In genomic region chr7:34388445-34389276, GRCm38 (mm10) we compare ENCODE assay signal across 8 mouse cellular contexts. TPM values are rescaled to one million over a fixed set of nuclear protein-coding genes. Genes with fewer than 3 reads are reported as not detected.
A peak's percentile ranks its signal among the peaks of the same experiment; 100 is the strongest.
DNase-seq lines count a peak whose midpoint lies in the region; ATAC-seq and TF ChIP-seq lines count a peak whose summit lies in the region.

No protein-coding gene starts in this region.

- H3K27ac ChIP-seq in bone marrow macrophage, adult 2 months (ENCODE audit: insufficient read depth, low read depth, low read length): peak overlapping the region; percentile 89
- peak overlapping the region; percentile 100 for H3K27ac ChIP-seq in heart, embryonic 13.5 days (replicated peaks)
- peak overlapping the region; percentile 98 for H3K27ac ChIP-seq in kidney, postnatal 0 days
- peak overlapping the region; percentile 100 for H3K27ac ChIP-seq in liver, postnatal 0 days (ENCODE audit: low read depth)
- H3K27ac ChIP-seq in neural tube, embryonic 12.5 days: peak overlapping the region; percentile 92
- H3K27ac ChIP-seq in stomach, postnatal 0 days (replicated peaks): peak overlapping the region; percentile 100

- WGBS in heart, embryonic 13.5 days: under 1% methylated on average over 64 of the region's 64 CpGs
- under 1% methylated on average over 64 of the region's 64 CpGs for WGBS in kidney, postnatal 0 days
- under 1% methylated on average over 58 of the region's 64 CpGs for WGBS in liver, postnatal 0 days (ENCODE audit: insufficient replicate concordance)
- 1% methylated on average over 64 of the region's 64 CpGs for WGBS in neural tube, embryonic 12.5 days
- under 1% methylated on average over 57 of the region's 64 CpGs for WGBS in stomach, postnatal 0 days

- no peak for TF ChIP-seq CTCF in C2C12 (IDR thresholded peaks at IDR 0.05; ENCODE audit: control insufficient read depth, insufficient read depth, insufficient read length)
- no peak for TF ChIP-seq CTCF in bone marrow macrophage, adult 2 months (IDR thresholded peaks at IDR 0.05; ENCODE audit: low read depth, low read length)
- no peak for TF ChIP-seq CTCF in kidney, postnatal 0 days (IDR thresholded peaks at IDR 0.05; ENCODE audit: low read depth)
- no peak for TF ChIP-seq CTCF in liver, postnatal 0 days (IDR thresholded peaks at IDR 0.05; ENCODE audit: low read depth)
- TF ChIP-seq CTCF in stomach, postnatal 0 days (IDR thresholded peaks at IDR 0.05; ENCODE audit: low read depth): no peak

- H3K4me1 ChIP-seq in bone marrow macrophage, adult 2 months (ENCODE audit: control insufficient read depth, insufficient read depth, low read length): peaks cover 26% of the 10 kb centered on the region
- H3K4me1 ChIP-seq in heart, embryonic 13.5 days: peaks cover 45% of the 10 kb centered on the region
- peaks cover 12% of the 10 kb centered on the region; the same call in 1 of the 2 replicates for H3K4me1 ChIP-seq in kidney, postnatal 0 days (replicated peaks; ENCODE audit: insufficient read depth, low read length)
- peaks cover 25% of the 10 kb centered on the region for H3K4me1 ChIP-seq in liver, postnatal 0 days (ENCODE audit: insufficient read depth)
- peaks cover 26% of the 10 kb centered on the region for H3K4me1 ChIP-seq in neural tube, embryonic 12.5 days
- H3K4me1 ChIP-seq in stomach, postnatal 0 days (replicated peaks; ENCODE audit: control insufficient read depth, insufficient read depth): no peaks in the 10 kb centered on the region; the same call in 1 of the 2 replicates

- no peak for TF ChIP-seq POLR2A in bone marrow macrophage, adult 2 months (IDR thresholded peaks at IDR 0.05; ENCODE audit: borderline replicate concordance, low read depth, low read length)

- peak overlapping the region; percentile 77 for H3ac ChIP-seq in C2C12 (ENCODE audit: control insufficient read depth, insufficient read length, low read depth)

- peak overlapping the region; percentile 99 for H3K9ac ChIP-seq in heart, embryonic 13.5 days
- H3K9ac ChIP-seq in kidney, postnatal 0 days (ENCODE audit: low read depth, low read length): peak overlapping the region; percentile 98
- H3K9ac ChIP-seq in liver, postnatal 0 days (replicated peaks): peak overlapping the region; percentile 99
- H3K9ac ChIP-seq in neural tube, embryonic 12.5 days: peak overlapping the region; percentile 99
- peak overlapping the region; percentile 96 for H3K9ac ChIP-seq in stomach, postnatal 0 days (ENCODE audit: low read length)

- peak overlapping the region; percentile 76 for H3K4me3 ChIP-seq in C2C12 (ENCODE audit: insufficient read depth, poor library complexity, severe bottlenecking)
- peak overlapping the region; percentile 85 for H3K4me3 ChIP-seq in bone marrow macrophage, adult 2 months (ENCODE audit: insufficient read depth, low read length)
- peak overlapping the region; percentile 83 for H3K4me3 ChIP-seq in heart, embryonic 13.5 days
- H3K4me3 ChIP-seq in kidney, postnatal 0 days (replicated peaks; ENCODE audit: low read depth, low read length): peak overlapping the region; percentile 98
- H3K4me3 ChIP-seq in liver, postnatal 0 days (ENCODE audit: low read depth, low read length): peak overlapping the region; percentile 98
- peak overlapping the region; percentile 90 for H3K4me3 ChIP-seq in neural tube, embryonic 12.5 days
- peak overlapping the region; percentile 98 for H3K4me3 ChIP-seq in stomach, postnatal 0 days (ENCODE audit: low read depth, low read length)

- H3K36me3 ChIP-seq in C2C12 (ENCODE audit: control insufficient read depth, insufficient read depth): peaks cover 23% of the 10 kb centered on the region
- H3K36me3 ChIP-seq in heart, embryonic 13.5 days: no peaks in the 10 kb centered on the region
- no peaks in the 10 kb centered on the region for H3K36me3 ChIP-seq in kidney, postnatal 0 days (ENCODE audit: insufficient read depth, low read length)
- H3K36me3 ChIP-seq in liver, postnatal 0 days (replicated peaks; ENCODE audit: insufficient read depth, low read length): no peaks in the 10 kb centered on the region
- no peaks in the 10 kb centered on the region for H3K36me3 ChIP-seq in neural tube, embryonic 12.5 days
- no peaks in the 10 kb centered on the region for H3K36me3 ChIP-seq in stomach, postnatal 0 days (ENCODE audit: control insufficient read depth, insufficient read depth, low read length)

- peak overlapping the region; percentile 90 for H3K4me2 ChIP-seq in heart, embryonic 13.5 days
- H3K4me2 ChIP-seq in kidney, postnatal 0 days (ENCODE audit: low read length): peak overlapping the region; percentile 85
- peak overlapping the region; percentile 78 for H3K4me2 ChIP-seq in liver, postnatal 0 days (ENCODE audit: low read depth, low read length)
- peak overlapping the region; percentile 79 for H3K4me2 ChIP-seq in neural tube, embryonic 12.5 days (replicated peaks)
- H3K4me2 ChIP-seq in stomach, postnatal 0 days (replicated peaks; ENCODE audit: low read depth): peak overlapping the region; percentile 85

- H3K27me3 ChIP-seq in C2C12 (ENCODE audit: control insufficient read depth, insufficient read depth, insufficient read length): no peaks in the 10 kb centered on the region
- H3K27me3 ChIP-seq in heart, embryonic 13.5 days (replicated peaks): no peaks in the 10 kb centered on the region
- no peaks in the 10 kb centered on the region for H3K27me3 ChIP-seq in kidney, postnatal 0 days (ENCODE audit: insufficient read depth, low read length)
- H3K27me3 ChIP-seq in liver, postnatal 0 days (ENCODE audit: insufficient read depth, low read length): no peaks in the 10 kb centered on the region
- no peaks in the 10 kb centered on the region for H3K27me3 ChIP-seq in neural tube, embryonic 12.5 days (replicated peaks)
- no peaks in the 10 kb centered on the region for H3K27me3 ChIP-seq in stomach, postnatal 0 days (ENCODE audit: control insufficient read depth, insufficient read depth, low read length)

- peaks cover 66% of the 10 kb centered on the region for H3K79me2 ChIP-seq in C2C12 (ENCODE audit: control insufficient read depth, insufficient read depth)

- TF ChIP-seq EP300 in liver, postnatal 0 days (IDR thresholded peaks at IDR 0.05; ENCODE audit: low read depth): no peak
- TF ChIP-seq EP300 in stomach, postnatal 0 days (optimal IDR thresholded peaks at IDR 0.05): no peak

- H3K9me3 ChIP-seq in heart, embryonic 13.5 days: no peaks in the 10 kb centered on the region
- H3K9me3 ChIP-seq in kidney, postnatal 0 days (replicated peaks; ENCODE audit: low read length): no peaks in the 10 kb centered on the region
- no peaks in the 10 kb centered on the region for H3K9me3 ChIP-seq in liver, postnatal 0 days (ENCODE audit: low read length)
- no peaks in the 10 kb centered on the region for H3K9me3 ChIP-seq in neural tube, embryonic 12.5 days
- no peaks in the 10 kb centered on the region for H3K9me3 ChIP-seq in stomach, postnatal 0 days (ENCODE audit: control insufficient read depth, low read length)

- peaks cover 54% of the 10 kb centered on the region for H3K79me3 ChIP-seq in C2C12 (ENCODE audit: low read depth)

- ATAC-seq in erythroblast, adult 5-6 weeks (replicated peaks; ENCODE audit: low FRiP score, poor library complexity, severe bottlenecking): peak; percentile 53
- no peak for ATAC-seq in heart, embryonic 13.5 days (ENCODE audit: extremely low read depth, insufficient number of reproducible peaks, low FRiP score, low TSS enrichment)
- ATAC-seq in kidney, postnatal 0 days (replicated peaks; ENCODE audit: low FRiP score, low read depth): peak; percentile 52; the same call in 1 of the 2 replicates
- ATAC-seq in liver, postnatal 0 days: peak; percentile 64
- peak; percentile 66 for ATAC-seq in neural tube, embryonic 12.5 days (ENCODE audit: low FRiP score, low read depth)
- ATAC-seq in stomach, postnatal 0 days (ENCODE audit: low FRiP score, low TSS enrichment): peak; percentile 62

- peak; percentile 74 for DNase-seq in kidney, postnatal 0 days (ENCODE audit: low spot score)
- DNase-seq in liver, postnatal 0 days: peak; percentile 81
- DNase-seq in stomach, postnatal 0 days (ENCODE audit: low spot score): peak; percentile 85

TF ChIP-seq in C2C12, 6 proteins besides CTCF, POLR2A, EP300 and RAD21:
- TF ChIP-seq MYOG (IDR thresholded peaks at IDR 0.05; ENCODE audit: control insufficient read depth, extremely low read depth, insufficient read length): no peak
- TF ChIP-seq CEBPB (IDR thresholded peaks at IDR 0.05; ENCODE audit: low read depth): no peak
- no peak for TF ChIP-seq MAX (IDR thresholded peaks at IDR 0.05)
- TF ChIP-seq FOSL1 (IDR thresholded peaks at IDR 0.05; ENCODE audit: insufficient read depth, low read length, poor library complexity, severe bottlenecking): no peak
- TF ChIP-seq MYOD1 (IDR thresholded peaks at IDR 0.05; ENCODE audit: control insufficient read depth, insufficient read length, low read depth): no peak
- TF ChIP-seq USF1 (IDR thresholded peaks at IDR 0.05; ENCODE audit: low read depth): no peak

RNA-seq across cellular contexts. Expression of gene Lsm14a, which starts 4.5 kb away (rescaled TPM):
- 41.9 TPM for polyA plus RNA-seq in C2C12 (2012; fragmentation: generic; extraction: Trizol)
- 78.6 and 108 TPM in 2 replicates for polyA plus RNA-seq in bone marrow macrophage, adult 2 months (2012; ENCODE audit: insufficient read depth, insufficient read length, missing spikeins)
- 54.0 and 54.3 TPM in 2 replicates for total RNA-seq in erythroblast, adult 5-6 weeks (2015; ENCODE audit: low replicate concordance)
- 52.1 and 84.2 TPM in 2 replicates for total RNA-seq in erythroblast, adult 5-6 weeks (2017; ENCODE audit: low replicate concordance)
- 59.2 and 63.0 TPM in 2 replicates for polyA plus RNA-seq in heart, embryonic 13.5 days (2015; fragmentation: Nextera tagmentation; extraction: Ambion mirVana)
- polyA plus RNA-seq in kidney, postnatal 0 days (2015; fragmentation: Nextera tagmentation; extraction: Ambion mirVana): 78.7 and 82.0 TPM in 2 replicates
- 30.3 and 31.2 TPM in 2 replicates for polyA plus RNA-seq in liver, postnatal 0 days (2015; fragmentation: Nextera tagmentation; extraction: Ambion mirVana)
- 89.5 and 101 TPM in 2 replicates for polyA plus RNA-seq in neural tube, embryonic 12.5 days (2016; fragmentation: Nextera tagmentation; extraction: Ambion mirVana)
- polyA plus RNA-seq in stomach, postnatal 0 days (2015; fragmentation: Nextera tagmentation; extraction: Ambion mirVana): 47.9 and 49.4 TPM in 2 replicates
